Mouse (Mus musculus) v-Abl transformed pro-B cells (cell line): ENCODE measurements around the gene Osbpl9.

Experiments used
- in situ Hi-C, 2 experiments: fragments of 400-800 bp; cut with MboI; formaldehyde crosslinking; loops; one replicate each; pipeline ENCODE4 v1.15.1; 2025; ENCODE audit not compliant: unreplicated experiment in 2 of 2

Osbpl9 gene

DNA sequence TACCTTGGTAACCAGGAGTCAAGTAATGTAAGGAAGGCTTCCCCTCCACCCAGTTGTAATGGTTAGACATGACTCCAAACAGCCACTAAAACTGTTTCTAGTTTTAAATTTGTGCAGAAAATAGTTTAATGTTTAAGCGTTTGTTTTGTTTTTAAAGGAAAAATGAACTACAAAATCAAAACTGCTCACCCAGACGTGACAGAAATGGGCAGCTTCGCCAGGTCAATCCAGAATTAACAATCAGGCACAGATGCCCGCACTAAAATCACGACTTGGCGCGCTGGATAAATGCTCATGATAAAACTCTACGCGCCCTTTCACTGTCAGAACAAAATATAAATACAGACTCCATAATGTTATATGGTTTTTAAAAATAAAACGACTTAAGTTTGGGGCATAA is 92.4 kb downstream of the Osbpl9 start:
- in situ Hi-C loops, result no loop called here

DNA sequence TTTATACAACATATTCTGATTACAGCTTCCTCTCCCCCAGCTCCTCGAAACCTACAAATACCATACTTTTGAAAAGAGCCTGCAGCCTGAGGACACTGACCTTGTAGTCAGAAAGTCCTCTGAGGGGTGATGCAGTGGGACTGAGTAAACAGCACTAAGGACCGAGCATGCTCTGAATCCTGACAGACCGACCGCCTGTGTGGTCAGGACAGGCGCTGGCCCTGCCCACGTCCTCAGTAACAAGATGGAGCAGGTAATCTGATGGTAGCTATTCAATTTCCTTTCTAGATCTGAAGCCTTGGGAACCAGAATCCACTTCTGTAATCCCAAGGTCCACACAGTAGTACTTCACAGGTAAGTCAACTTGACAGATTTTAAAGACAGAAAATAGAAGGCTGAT is 93.1 kb downstream of the Osbpl9 start:
- in situ Hi-C loops, result no loop called here

DNA sequence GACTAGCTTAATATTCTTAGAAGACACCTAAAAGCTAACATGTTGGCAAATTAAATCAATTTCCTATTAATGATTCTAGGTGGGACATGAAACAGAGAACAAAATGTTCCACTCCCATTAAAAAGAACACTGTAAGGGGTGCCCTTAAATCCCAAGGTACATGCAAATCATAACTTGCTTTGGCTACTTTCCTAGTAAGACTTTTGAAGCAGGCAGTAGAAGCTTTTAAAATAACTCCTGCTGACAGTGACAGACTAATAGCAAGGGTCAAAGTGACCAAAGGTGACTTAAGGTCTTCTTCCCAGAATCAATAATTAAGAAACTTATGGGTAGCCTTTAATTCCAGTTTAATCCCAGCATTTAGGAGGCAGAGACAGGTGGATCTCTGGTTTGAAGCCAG is 95.5 kb downstream of the Osbpl9 start:
- in situ Hi-C loops, result no loop called here

DNA sequence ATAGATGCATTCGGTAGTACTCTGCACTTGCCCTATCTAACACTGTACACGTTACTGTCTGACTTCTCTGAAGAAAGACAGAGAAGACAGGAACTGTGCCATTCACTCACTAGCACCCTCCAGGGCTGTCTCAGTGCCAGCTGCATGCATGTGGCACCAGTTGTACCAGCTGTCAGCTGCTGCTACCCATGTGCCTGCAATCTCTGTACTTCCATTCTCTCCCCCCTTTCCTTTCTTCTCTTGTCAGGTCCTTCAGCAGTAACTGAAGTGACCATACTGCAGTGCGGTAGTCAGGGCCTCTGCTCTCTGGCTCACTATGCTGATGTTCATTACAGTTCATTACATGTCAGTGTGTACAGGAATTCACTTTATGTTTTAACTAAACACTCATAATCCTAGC is 96.0 kb downstream of the Osbpl9 start:
- in situ Hi-C loops, result no loop called here

DNA sequence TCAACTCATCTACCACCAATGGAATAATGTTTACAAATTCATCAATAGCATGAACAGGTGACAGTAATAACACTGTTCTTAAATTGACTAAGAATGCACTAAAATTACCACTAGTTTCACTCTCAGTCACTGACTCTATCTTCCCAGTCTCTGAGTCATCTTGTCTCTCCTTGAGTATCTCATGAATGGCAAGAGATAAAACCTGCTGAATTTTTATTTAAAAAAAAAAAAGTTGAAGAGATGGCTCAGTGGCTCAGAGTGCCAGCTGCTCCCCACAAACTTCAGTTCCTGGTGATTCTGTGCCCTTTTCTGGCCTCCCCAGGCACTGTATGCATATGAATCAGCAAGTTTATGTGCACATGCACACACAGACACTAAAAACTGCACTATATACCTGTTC is 96.8 kb downstream of the Osbpl9 start:
- in situ Hi-C loops, result no loop called here

DNA sequence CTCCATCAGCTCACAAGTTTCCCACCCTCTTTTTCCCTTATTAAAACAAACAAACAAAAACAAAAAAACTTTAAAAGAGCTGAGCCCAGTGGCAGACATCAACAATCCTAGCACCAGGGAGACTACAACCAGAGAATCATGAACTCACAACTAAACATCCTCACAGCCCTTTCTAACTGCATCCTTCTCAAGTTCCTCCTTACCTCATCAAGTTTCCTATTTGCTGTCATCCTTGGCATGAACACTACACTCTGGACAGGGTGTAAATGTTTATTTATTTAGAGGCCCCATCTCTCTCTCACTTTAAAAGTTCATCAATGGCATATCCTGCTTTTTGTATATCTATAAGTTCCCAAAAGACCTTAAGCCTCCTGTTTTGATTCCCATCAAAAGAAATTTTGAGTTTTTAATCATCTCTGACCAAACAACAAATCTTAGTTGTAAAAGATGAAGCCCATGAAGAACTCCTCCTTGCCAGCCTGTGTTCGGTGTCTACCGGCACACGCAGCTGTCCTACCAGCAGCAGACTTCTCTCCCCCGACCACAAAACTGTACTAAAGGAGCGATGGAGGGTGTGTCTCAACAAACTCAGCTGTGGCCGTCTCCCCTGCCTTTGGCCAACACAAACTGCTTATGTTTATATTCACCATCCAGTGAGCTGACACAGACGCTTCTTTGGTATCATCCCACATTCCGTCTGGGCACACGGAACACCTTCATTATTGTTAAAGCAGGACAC is 98.8 kb downstream of the Osbpl9 start:
- in situ Hi-C loops, result no loop called here

DNA sequence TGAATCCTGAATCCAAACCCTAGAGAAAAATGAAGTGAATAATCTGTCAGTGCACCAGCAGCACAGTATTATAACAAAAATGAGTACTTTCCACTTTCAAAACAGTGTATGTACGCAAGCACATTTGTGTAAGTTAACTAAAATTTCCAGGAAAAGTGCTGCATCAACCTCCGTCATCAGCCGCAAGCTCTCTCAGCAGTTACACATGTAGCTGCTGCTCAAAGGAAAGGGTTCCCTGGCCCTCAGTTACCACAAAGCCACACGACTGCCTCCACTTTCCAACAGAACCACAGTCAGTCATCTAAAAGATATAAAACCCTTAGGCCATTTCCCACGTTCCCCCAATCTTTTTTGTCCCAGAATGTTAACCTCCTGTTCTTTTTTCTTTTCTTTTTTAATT is 99.5 kb downstream of the Osbpl9 start:
- in situ Hi-C loops, result no loop called here

DNA sequence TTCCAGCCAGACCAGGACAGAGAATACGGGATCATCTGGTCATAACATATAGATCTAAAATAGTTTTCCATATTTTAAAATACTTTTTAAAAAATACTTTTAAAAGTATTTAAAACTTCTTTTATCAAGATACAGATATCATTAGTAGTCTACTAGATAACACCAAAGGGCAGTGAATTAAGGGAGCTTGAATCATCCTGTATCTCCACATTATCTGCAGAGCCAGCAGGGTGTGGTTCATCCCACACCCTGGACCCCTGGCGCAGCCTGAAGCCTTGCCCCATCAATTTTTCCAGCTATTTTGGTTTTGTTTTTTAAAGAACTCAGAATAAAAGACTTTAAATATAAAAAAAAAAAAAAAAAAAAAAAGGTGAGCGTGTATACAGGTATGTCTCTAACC is 103.2 kb downstream of the Osbpl9 start:
- in situ Hi-C loops, result no loop called here

DNA sequence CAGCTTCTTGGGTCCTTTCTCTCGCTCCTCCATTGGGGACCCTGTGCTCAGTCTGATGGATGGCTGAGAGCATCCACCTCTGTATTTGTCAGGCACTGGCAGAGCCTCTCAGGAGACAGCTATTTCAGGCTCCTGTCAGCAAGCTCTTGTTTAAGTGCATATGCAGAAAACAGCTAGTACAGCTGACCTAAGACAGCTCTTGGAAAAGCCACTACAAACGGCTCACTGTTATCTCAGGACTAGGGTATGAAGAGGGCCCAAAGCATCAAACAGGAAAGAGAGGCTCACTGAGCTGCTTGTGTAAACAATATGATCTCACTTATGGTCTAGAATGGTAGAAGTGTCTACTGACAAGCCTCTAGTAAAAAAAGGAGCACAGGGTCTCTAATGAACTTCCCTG is 107.8 kb downstream of the Osbpl9 start:
- in situ Hi-C loops, result no loop called here

DNA sequence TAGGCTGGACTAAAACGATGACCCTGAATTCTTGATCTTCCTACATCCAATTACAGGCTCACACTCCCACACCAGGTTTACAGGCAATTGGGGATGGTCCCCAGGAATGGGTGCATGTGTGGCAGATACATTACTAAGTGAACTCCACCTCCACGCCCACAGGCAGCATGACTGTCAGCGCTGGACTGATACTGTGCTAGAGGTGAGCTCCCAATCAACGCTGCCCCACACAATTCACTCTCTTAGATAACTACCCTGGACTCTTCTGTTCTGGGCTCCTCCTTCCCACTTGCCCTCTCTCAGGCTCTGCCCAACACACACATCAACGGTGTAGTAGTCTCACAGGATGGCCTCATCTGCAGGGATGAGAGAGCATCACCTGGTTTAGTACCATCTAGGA is 109.7 kb downstream of the Osbpl9 start:
- in situ Hi-C loops, result no loop called here

DNA sequence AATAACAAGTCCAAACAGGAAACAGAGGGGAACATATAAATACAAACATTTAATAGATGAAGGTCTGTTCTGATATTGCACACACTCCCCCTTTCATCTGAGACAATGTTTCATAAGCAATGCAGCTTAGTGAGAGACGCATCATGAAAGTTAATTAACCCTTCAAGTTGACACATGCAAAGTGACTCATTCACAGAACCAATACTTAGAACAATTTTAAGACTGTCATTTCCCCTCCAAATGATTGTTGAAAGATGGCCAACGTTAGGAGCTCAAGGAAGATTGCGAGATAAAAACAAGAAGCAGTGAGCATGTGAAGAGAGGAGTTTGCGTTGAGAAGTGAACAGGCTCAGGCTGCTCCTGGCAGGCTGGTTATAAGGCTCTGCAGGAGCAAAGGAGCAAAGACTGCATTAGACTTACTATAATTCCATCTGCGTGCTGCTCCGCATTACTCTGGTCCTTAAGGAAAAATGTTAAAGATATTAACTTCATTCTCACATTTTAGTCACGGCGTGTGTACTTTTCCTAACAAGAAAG is 110.8 kb downstream of the Osbpl9 start:
- in situ Hi-C loops, result no loop called here

DNA sequence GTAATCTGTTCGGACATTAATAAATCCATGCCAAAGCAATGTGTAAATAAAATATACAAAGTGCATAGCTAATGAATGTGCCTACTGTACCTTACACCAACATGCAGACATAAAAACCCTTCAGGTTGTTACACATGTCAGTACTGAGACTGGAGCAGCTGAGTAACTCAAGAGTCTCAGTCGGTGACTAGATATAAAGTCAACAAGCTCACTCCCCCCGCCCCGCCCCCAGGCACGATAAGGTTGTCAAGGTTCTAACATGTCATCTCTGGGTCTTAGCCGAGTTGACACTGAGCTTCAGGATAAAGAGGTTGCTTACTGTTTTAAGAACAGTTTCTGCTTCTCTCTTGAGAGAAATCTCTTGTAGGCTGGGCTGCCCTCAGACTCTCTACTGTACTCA is 112.1 kb downstream of the Osbpl9 start:
- in situ Hi-C loops, result loop anchor here (5.0 to 10.0 kb wide), 2 partner anchors 62 to 65 kb away; no protein-coding TSS in a partner anchor

DNA sequence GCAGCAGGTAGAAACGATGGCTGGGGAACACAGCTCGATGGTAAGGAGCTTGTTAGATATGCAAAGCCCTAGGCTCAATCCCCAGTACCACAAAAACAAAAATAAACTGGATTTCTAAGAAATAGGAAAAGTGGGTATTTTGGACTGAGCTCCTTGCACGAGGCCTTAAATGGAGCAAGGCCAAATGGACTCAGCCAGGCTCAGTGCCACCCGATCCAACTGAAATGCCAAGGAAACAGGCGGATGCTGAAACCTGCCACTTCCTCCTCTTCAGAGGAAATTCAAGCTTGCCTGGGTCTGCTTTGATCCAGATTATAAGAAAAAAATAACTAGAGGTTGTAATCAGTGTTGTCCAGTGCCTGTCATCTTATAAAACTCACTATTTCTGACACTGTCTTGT is 112.9 kb downstream of the Osbpl9 start:
- in situ Hi-C loops, result loop anchor here (5.0 to 10.0 kb wide), 2 partner anchors 63 to 66 kb away; no protein-coding TSS in a partner anchor

DNA sequence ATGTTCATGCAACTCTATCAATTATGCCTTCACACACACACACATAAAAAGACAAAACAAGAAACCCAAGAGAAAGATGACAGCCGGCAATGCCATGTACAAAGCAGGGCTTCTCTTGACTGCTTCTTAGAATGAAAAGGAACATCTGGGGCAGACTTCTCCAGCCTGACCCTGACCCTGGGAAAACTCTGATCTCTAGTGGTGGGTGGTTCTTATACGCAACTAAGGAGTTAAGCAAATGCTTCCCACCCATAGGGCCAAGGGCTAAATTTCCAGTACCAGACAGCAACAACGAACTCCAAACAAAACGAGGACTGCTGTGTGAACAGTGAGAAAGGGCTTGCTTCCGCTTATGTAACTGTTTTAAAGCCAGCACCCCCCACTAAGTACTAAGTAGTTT is 122.0 kb downstream of the Osbpl9 start:
- in situ Hi-C loops, result loop anchor here in 1 of 2 experiments (10.0 kb wide), 1 partner anchor 75 kb away; no protein-coding TSS in a partner anchor

DNA sequence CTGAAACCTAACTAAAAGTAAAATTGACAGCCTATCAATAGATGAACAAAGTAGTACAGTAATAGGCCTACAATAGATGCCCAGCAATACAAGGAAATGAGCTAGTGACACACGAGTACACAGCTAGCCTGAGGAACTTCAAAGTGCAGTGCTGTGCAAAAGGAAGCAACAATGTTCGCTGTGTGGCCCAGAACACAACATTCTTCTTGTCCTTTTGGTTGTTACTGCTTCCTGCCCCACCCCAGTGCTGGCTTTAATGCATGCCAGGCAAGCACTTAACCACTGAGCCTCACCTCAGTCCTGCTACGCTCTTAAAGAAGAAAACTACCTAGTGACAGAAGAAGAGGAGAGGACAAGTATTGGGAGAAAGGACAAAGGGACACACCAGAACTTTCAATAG is 122.4 kb downstream of the Osbpl9 start:
- in situ Hi-C loops, result loop anchor here in 1 of 2 experiments (10.0 kb wide), 1 partner anchor 75 kb away; no protein-coding TSS in a partner anchor

DNA sequence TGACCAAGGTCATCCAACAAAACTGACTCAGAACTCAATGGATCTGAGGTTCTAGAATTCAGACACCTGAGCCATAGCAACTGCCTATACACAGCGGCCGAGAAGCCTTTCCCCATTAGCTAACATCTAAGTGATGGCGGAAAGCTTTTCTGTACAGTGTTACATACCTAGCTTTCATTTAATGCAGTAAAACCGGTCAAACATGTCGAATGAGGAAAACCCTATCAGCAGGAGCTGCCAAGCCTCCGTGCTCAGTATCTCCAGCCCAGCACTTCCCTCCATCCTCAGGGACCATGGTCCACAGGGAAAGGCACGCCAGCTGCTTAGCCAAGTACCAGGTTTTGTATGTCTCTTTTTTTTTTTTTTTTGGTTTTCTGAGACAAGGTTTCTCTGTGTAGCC is 123.1 kb downstream of the Osbpl9 start:
- in situ Hi-C loops, result no loop called here

DNA sequence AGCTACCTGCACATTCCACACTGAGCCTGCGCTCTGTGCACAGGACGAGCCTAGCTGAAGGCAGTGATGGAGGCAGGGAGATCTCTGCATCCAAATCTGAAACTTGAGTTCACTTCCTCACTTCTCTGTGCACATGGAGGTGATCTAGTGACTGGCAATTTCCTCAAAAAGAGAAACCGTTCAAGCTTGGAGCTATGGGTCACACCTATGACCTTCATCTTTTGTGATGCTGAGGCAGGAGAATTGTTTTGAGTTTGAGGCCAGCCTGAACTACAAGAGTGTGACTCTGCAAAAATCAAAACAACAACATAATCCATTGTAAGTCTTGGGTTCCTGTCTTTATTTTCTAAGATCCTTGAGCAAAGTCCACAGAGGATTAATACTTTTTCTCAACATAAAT is 128.8 kb downstream of the Osbpl9 start:
- in situ Hi-C loops, result no loop called here

DNA sequence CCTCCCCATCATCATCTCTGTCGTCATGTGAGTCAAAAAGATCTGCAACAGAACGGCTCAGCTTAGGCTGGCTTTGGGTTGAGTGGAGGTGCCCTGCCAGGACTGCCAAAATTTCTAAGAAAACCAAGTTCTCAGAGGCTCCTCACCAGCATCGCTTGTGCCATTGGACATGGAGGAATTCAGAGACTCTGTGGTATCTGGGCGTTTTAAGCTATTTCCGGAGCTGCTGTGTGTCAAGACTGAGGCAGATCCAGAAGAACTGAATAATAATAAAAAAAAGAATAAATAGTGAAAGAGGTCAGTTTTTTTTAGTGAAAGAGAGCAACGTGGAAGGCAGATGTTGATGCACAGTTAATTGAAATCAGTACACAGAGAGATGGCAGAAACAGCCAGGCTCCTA is 129.2 kb downstream of the Osbpl9 start:
- in situ Hi-C loops, result no loop called here

DNA sequence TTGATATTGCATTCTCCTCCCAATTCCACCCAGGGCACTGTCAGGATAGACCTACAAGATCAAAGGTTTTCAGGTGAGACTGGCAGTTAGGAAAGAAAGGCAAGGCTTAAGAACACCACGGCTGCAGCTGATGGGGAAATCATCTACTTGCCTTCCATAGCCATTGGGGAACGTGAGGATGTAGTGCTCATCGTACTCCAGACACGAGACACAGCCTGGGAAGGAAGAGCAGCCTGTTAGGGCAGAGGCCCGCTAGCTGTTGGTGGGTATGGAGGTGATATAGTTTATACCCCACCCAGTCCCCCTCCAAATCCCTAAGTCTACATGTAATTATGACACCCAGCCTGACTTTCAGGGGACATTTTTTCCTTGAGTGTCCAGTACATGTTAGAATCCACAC is 136.4 kb downstream of the Osbpl9 start:
- in situ Hi-C loops, result no loop called here

DNA sequence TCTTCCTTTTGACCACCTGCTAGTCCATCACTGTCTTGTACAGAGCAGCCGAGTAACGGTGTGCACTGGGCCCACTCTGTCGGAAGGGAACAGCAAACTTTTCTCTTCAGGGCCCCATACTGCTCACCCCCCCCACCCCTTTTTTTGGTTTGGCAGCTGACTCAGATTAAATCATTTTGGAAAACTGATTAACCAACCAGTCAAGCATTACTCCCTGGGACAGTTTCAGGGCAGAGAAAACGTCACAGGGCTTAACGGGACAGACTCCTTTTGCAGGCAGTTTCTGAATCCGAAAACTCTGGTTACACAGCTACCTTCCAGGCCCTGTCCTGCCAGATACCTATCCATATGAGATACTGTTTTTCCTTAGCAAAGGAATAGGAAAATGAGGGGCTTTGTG is 137.1 kb downstream of the Osbpl9 start:
- in situ Hi-C loops, result no loop called here

DNA sequence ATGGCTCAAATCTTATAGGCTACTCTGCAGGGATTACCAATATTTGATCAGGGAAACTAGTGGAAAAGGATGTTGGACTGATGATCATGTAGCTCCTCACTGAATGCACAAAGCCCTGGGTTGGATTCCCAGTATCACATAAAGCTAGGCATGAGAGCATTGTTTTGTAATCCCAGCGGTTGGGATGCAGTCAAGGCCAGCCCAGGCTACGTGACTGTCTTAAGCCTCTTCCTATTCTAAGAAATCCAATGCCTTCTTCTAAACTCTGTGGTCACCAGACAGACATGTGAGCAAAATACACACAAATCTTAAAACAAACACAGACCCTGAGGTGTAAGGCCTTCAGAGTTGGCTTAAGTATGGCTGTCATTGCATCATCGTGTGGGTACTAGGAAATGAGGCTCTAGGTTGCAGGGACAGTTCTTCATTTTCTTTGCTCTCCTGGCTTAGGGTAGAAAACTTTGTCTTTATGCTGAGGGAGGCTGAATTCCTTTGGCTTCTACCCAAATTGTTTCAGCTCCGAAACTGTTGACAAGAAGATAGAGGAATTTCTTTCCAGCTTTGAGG is 142.7 kb downstream of the Osbpl9 start:
- in situ Hi-C loops, result no loop called here

DNA sequence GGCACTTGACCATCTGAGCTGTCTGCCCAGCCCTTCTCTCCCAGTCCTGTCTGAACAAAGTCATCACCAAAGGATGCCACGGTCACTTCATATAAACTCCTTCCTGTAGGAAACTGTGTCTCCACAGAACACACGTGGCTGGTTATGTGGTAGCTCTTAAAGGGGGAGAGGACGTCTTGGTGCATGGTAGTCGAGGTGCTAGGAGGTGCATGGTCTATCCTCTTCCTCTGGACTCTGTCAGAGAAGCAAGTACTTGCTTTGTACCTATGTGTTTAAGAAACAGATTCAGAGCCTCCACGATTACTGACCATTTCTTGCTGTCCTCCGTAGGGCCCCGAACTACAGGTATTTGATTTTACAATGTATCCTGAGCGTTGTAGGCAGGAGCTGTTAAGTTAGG is 144.4 kb downstream of the Osbpl9 start:
- in situ Hi-C loops, result no loop called here
